Mouse (Mus musculus) MEL (cell line): ENCODE measurements around the gene Gzf1.

Experiments used
- CTCF ChIP-seq, 3 experiments: IDR thresholded peaks in 2 of 3; conservative IDR thresholded peaks in 1 of 3; 2 replicates each; pipeline ENCODE4 v1.5.1; 2011 to 2012; ENCODE audit warnings: low read length in 3 of 3, low read depth in 2 of 3, mild to moderate bottlenecking in 2 of 3, improper control_type of control experiment in 1 of 3, inconsistent platforms in 1 of 3, mixed read lengths in 1 of 3, moderate library complexity in 1 of 3; ENCODE audit not compliant: control insufficient read depth in 1 of 3, insufficient read depth in 1 of 3, poor library complexity in 1 of 3, severe bottlenecking in 1 of 3
- HCFC1 ChIP-seq: IDR thresholded peaks from 2 replicates; pipeline ENCODE4 v1.6.1; 2012; ENCODE audit warnings: low read depth, mild to moderate bottlenecking, inconsistent platforms, low read length, improper control_type of control experiment, moderate library complexity
- MAZ ChIP-seq: IDR thresholded peaks from 2 replicates; pipeline ENCODE4 v1.6.1; 2012; ENCODE audit warnings: low read depth, mild to moderate bottlenecking, inconsistent platforms, low read length, improper control_type of control experiment
- NELFE ChIP-seq: IDR thresholded peaks from 2 replicates; pipeline ENCODE4 v1.6.1; 2011; ENCODE audit warnings: low read depth, low read length, improper control_type of control experiment
- POLR2A ChIP-seq, 2 experiments: IDR thresholded peaks; 2 replicates each; pipeline ENCODE4 v1.6.1; 2011 to 2012; ENCODE audit warnings: low read length in 2 of 2, mild to moderate bottlenecking in 2 of 2, control low read depth in 1 of 2, improper control_type of control experiment in 1 of 2, low read depth in 1 of 2, moderate library complexity in 1 of 2; ENCODE audit not compliant: control insufficient read depth in 1 of 2, insufficient read depth in 1 of 2, poor library complexity in 1 of 2
- POLR2AphosphoS2 ChIP-seq: IDR thresholded peaks from 2 replicates; pipeline ENCODE4 v1.6.1; 2011; ENCODE audit warnings: low read length, improper control_type of control experiment
- SMC3 ChIP-seq: IDR thresholded peaks from 2 replicates; pipeline ENCODE4 v1.6.1; 2011; ENCODE audit warnings: low read depth, low read length, improper control_type of control experiment
- USF1 ChIP-seq: IDR thresholded peaks from 2 replicates; pipeline ENCODE4 v1.6.1; 2014; ENCODE audit warnings: low read depth, mild to moderate bottlenecking, inconsistent platforms, low read length, improper control_type of control experiment, moderate library complexity

- TF ChIP-seq USF1 (no peak), MAZ (no peak), NELFE (no peak), CTCF (IDR thresholded peaks at IDR 0.05 in 2 of 3, conservative IDR thresholded peaks at IDR 0.05 in 1 of 3; ENCODE audit: control insufficient read depth in 1 of 3, insufficient read depth in 1 of 3, low read depth in 2 of 3, low read length in 3 of 3, poor library complexity in 1 of 3, severe bottlenecking in 1 of 3) (peak; percentile 43 to 72 (median 51)), HCFC1 (no peak), POLR2AphosphoS2 (no peak), SMC3 (peak; percentile 67), POLR2A (IDR thresholded peaks at IDR 0.05; ENCODE audit: control insufficient read depth in 1 of 2, insufficient read depth in 1 of 2, low read depth in 1 of 2, low read length in 2 of 2, poor library complexity in 1 of 2) (no peak)
These were observed 25.9 kb upstream of the Gzf1 start for GRCm38 (mm10) chr2:148654961-148655360.
